Mouse (Mus musculus): ENCODE measurements around the gene Wnt2b. TPM values are rescaled to one million over a fixed set of nuclear protein-coding genes. Genes with fewer than 3 reads are reported as not detected.

Wnt2b gene
- polyA plus RNA-seq (2012; rRNA removed), result 0.25 and 0.69 TPM in 2 replicates

- Histone ChIP-seq H3K27ac (ENCODE audit: insufficient read depth, low read length) (no peak within 1 kb of the TSS), H3K27me3 (ENCODE audit: control insufficient read depth, insufficient read depth, low read length) (peaks cover 16% of the 10 kb centered on the region), H3K36me3 (ENCODE audit: control insufficient read depth, insufficient read depth, low read length) (no peaks in the 10 kb centered on the region), H3K4me3 (ENCODE audit: extremely low read depth, insufficient read depth, insufficient read length) (peak within 1 kb of the TSS; percentile 26; the same call in 1 of the 2 replicates), H3K4me1 (ENCODE audit: control insufficient read depth, insufficient read depth, insufficient read length) (peaks cover 13% of the 10 kb centered on the region)
- TF ChIP-seq POLR2A (IDR thresholded peaks at IDR 0.05; ENCODE audit: low read depth, low read length), result no peak
- TF ChIP-seq CTCF (IDR thresholded peaks at IDR 0.05; ENCODE audit: extremely low read depth, insufficient read depth, insufficient read length, insufficient replicate concordance), result no peak
- no peak for DNase-seq (ENCODE audit: low read depth in 1 of 2, low spot score in 2 of 2)
- WGBS, result 2% methylated on average over 50 of the region's 87 CpGs
Measured at GRCm38 (mm10) chr3:104961066-104962059, at the start of gene Wnt2b. Wnt2b (minus strand) TSS chr3:104961921.

GRCm38 (mm10) chr3:105010681-105011339, 49.1 kb upstream of the Wnt2b start:
- H3K27me3 ChIP-seq (ENCODE audit: control insufficient read depth, insufficient read depth, low read length), result no peaks in the 10 kb centered on the region
- 88% methylated on average over 11 of the region's 11 CpGs for whole genome bisulfite sequencing
- H3K36me3 ChIP-seq (ENCODE audit: control insufficient read depth, insufficient read depth, low read length), result no peaks in the 10 kb centered on the region
- DNase-seq (ENCODE audit: low read depth in 1 of 2, low spot score in 2 of 2), result no peak
- TF ChIP-seq POLR2A (IDR thresholded peaks at IDR 0.05; ENCODE audit: low read depth, low read length) (no peak), CTCF (IDR thresholded peaks at IDR 0.05; ENCODE audit: extremely low read depth, insufficient read depth, insufficient read length, insufficient replicate concordance) (no peak)
- no peak overlapping the region for H3K4me3 ChIP-seq (ENCODE audit: extremely low read depth, insufficient read depth, insufficient read length)
- no peaks in the 10 kb centered on the region for H3K4me1 ChIP-seq (ENCODE audit: control insufficient read depth, insufficient read depth, insufficient read length)
- no peak overlapping the region for H3K27ac ChIP-seq (ENCODE audit: insufficient read depth, low read length)

GRCm38 (mm10) chr3:105008070-105008469, 46.3 kb upstream of the Wnt2b start:
- H3K36me3 ChIP-seq (ENCODE audit: control insufficient read depth, insufficient read depth, low read length), result no peaks in the 10 kb centered on the region
- WGBS, result 83% methylated on average over 9 of the region's 9 CpGs

GRCm38 (mm10) chr3:105006101-105006500, 44.4 kb upstream of the Wnt2b start:
- Histone ChIP-seq H3K36me3 (ENCODE audit: control insufficient read depth, insufficient read depth, low read length) (no peaks in the 10 kb centered on the region), H3K4me3 (ENCODE audit: extremely low read depth, insufficient read depth, insufficient read length) (no peak overlapping the region), H3K27me3 (ENCODE audit: control insufficient read depth, insufficient read depth, low read length) (no peaks in the 10 kb centered on the region), H3K27ac (ENCODE audit: insufficient read depth, low read length) (no peak overlapping the region), H3K4me1 (ENCODE audit: control insufficient read depth, insufficient read depth, insufficient read length) (no peaks in the 10 kb centered on the region)
- TF ChIP-seq CTCF (IDR thresholded peaks at IDR 0.05; ENCODE audit: extremely low read depth, insufficient read depth, insufficient read length, insufficient replicate concordance), result no peak
- no peak for TF ChIP-seq POLR2A (IDR thresholded peaks at IDR 0.05; ENCODE audit: low read depth, low read length)
- 97% methylated on average over 6 of the region's 6 CpGs for WGBS
- DNase-seq (ENCODE audit: low read depth in 1 of 2, low spot score in 2 of 2), result no peak

More at GRCm38 (mm10) chr3:105008070-105008469, 46.3 kb upstream of the Wnt2b start:
- Histone ChIP-seq H3K27me3 (ENCODE audit: control insufficient read depth, insufficient read depth, low read length) (no peaks in the 10 kb centered on the region), H3K4me1 (ENCODE audit: control insufficient read depth, insufficient read depth, insufficient read length) (no peaks in the 10 kb centered on the region), H3K4me3 (ENCODE audit: extremely low read depth, insufficient read depth, insufficient read length) (no peak overlapping the region), H3K27ac (ENCODE audit: insufficient read depth, low read length) (no peak overlapping the region)
- TF ChIP-seq CTCF (IDR thresholded peaks at IDR 0.05; ENCODE audit: extremely low read depth, insufficient read depth, insufficient read length, insufficient replicate concordance) (no peak), POLR2A (IDR thresholded peaks at IDR 0.05; ENCODE audit: low read depth, low read length) (no peak)
- DNase-seq (ENCODE audit: low read depth in 1 of 2, low spot score in 2 of 2), result no peak

- H3K4me1 ChIP-seq (ENCODE audit: control insufficient read depth, insufficient read depth, insufficient read length), result no peaks in the 10 kb centered on the region
- H3K27ac ChIP-seq (ENCODE audit: insufficient read depth, low read length), result no peak overlapping the region
- DNase-seq (ENCODE audit: low read depth in 1 of 2, low spot score in 2 of 2), result no peak
- H3K4me3 ChIP-seq (ENCODE audit: extremely low read depth, insufficient read depth, insufficient read length), result no peak overlapping the region
- no peaks in the 10 kb centered on the region for H3K27me3 ChIP-seq (ENCODE audit: control insufficient read depth, insufficient read depth, low read length)
- H3K36me3 ChIP-seq (ENCODE audit: control insufficient read depth, insufficient read depth, low read length), result no peaks in the 10 kb centered on the region
- TF ChIP-seq CTCF (IDR thresholded peaks at IDR 0.05; ENCODE audit: extremely low read depth, insufficient read depth, insufficient read length, insufficient replicate concordance) (no peak), POLR2A (IDR thresholded peaks at IDR 0.05; ENCODE audit: low read depth, low read length) (no peak)
- WGBS, result 77% methylated on average over 20 of the region's 20 CpGs
Measured at GRCm38 (mm10) chr3:105005561-105006065, 43.9 kb upstream of the Wnt2b start.

GRCm38 (mm10) chr3:105005011-105005410, 43.3 kb upstream of the Wnt2b start:
- no peak overlapping the region for H3K27ac ChIP-seq (ENCODE audit: insufficient read depth, low read length)
- H3K4me3 ChIP-seq (ENCODE audit: extremely low read depth, insufficient read depth, insufficient read length), result no peak overlapping the region
- no peak for DNase-seq (ENCODE audit: low read depth in 1 of 2, low spot score in 2 of 2)
- no peaks in the 10 kb centered on the region for H3K27me3 ChIP-seq (ENCODE audit: control insufficient read depth, insufficient read depth, low read length)
- TF ChIP-seq CTCF (IDR thresholded peaks at IDR 0.05; ENCODE audit: extremely low read depth, insufficient read depth, insufficient read length, insufficient replicate concordance), result no peak
- TF ChIP-seq POLR2A (IDR thresholded peaks at IDR 0.05; ENCODE audit: low read depth, low read length), result no peak
- no peaks in the 10 kb centered on the region for H3K36me3 ChIP-seq (ENCODE audit: control insufficient read depth, insufficient read depth, low read length)
- no peaks in the 10 kb centered on the region for H3K4me1 ChIP-seq (ENCODE audit: control insufficient read depth, insufficient read depth, insufficient read length)
- WGBS, result 91% methylated on average over 10 of the region's 10 CpGs
